Mouse (Mus musculus) heart, postnatal 4 days (tissue): ENCODE results near the gene Aqp9. TPM values are rescaled to one million over a fixed set of nuclear protein-coding genes. Genes with fewer than 3 reads are reported as not detected.
A peak's percentile ranks its signal among the peaks of the same experiment; 100 is the strongest.

Experiments used
- DNase-seq: peaks from one replicate; pipeline ENCODE4 v3.0.0; 2021
- total RNA-seq, 2 experiments: library from RNA; stranded (reverse); gene quantifications; 2 replicates each; pipeline ENCODE4 v1.2.3; 2021

Gene Aqp9
- total RNA-seq, 2 experiments from 2014 or later: 0.09 to 0.24 TPM

DNA sequence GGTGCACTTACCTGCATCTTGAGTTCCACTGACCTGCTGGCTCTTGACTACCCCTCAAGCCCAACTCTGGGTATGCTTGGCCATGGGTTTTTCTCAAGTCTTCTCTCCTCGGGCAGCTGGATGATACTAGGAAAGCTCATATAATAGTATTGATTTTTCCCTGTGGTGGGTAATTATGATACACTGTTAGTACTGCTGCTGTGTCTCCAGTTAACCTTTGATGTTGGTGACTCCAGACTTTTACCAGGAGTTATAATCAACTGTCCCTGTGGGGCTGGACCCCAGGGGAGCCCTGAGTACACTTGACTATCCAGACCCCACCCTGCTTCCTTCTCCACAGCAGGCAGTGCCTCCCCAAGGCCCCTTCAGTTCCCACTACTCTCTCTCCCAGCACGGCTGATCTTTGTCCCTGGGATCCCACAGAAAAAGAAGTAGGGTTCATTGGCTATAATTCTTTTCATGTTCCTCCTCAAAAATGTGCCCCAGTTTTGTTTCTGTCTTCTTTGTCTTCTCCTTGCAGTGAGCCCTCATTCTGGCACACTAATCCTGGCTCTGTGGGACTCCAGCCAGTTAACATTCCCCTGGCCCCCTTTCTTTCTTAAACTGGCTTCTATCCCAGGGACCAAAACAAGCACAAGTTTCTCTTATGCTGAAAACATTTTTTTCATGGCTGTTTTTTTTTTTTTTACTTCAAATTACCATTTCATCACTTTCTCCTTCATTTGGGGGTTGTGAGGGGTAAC, 838 bp downstream of the Aqp9 start:
- peak; percentile 40 for DNase-seq

DNA sequence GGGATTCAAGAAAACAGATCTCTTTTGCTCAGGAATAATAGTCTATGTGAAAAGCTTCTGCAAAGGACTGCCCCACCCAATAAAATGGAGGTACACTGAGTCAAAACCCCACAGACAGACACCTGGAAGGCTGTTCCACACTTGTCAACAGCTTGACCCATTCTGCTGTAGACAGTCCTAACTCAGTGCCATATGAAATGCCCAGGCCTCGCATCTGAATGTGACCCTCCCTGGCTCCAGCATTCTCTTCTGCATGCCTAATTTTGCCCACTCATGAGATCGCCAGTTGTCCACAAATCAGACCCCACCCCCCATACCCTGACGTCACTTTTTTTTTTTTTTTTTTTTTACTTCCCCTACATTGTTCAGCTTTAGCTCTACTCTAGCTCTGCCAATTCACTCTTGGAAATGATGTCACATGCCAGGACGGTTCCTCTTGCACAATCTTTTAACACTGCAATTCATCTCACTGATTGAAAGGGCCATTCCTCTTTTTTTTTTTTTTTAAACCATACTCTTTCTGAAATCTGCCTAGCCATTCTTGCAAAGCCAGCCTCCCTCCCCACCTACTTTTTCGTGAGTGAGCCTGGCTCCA, 1.5 kb downstream of the Aqp9 start:
- DNase-seq: no peak

DNA sequence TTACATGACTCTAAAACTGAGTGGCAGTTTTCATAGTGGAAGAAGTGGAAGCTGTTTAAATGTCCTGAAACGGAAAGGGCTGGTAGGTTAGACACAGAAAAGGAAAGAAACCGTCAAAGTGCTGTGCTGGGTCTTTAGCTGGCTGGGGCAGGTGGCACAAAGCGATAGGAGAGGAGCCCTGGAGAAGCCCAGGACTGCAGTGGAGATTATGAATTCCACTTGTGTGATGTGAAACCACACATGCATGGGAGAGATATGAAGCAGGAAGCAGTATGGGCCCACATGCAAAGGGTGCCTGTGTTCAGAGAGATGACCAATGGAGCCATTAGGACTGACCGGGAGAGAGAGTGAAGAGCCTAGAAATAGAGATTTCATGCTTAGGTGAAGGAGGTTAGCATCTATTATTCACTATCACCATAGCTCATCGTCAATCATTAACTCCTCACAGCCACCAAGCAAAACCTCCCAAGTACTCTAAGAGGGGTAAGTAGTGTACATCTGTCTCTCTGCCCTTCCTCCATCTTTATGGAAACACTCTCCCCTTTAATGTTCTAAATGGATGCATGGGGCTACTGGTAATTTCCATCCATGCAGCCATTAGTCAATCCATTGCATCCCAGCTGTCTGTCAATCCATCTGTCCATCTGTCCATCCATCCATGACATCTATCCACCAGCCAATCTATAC, 2.3 kb downstream of the Aqp9 start:
- no peak for DNase-seq

DNA sequence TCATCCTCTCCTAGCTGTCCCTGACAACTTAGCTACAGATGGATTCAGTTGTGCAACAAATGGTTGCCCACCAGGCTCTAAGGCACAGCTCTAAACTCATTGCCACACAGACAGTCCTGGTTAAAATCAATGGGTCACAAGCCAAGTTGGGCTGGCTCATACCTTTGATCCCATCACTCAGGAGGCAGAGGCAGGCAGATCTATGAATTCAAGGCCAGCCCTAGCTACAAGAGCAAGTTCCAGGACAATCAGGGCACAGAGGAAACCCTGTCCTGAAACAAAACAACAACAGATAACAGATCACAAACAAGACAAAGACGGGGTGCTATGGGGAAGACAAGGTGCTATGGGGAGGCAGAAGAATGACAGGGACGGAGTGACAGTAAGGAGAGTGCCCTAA, 3.0 kb downstream of the Aqp9 start:
- DNase-seq: no peak

DNA sequence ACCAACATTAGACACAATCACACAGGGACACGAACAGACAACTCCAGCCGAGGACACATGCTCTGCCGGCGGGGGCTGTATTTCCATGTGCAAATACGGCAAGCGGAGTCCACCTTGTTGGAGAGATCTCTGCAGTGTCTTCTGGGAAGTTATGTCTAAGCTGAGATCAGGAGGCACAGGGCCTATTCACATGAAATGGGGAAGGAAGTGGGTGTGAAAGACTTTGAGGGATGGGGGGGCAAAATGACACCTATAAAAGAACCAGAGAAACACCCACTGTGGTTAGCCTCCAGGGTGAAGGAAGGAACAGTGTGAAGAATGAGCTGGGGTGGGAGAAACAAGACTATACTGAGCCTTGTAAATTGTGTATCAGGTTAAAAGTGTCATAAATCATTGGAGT, 3.4 kb downstream of the Aqp9 start:
- no peak for DNase-seq

DNA sequence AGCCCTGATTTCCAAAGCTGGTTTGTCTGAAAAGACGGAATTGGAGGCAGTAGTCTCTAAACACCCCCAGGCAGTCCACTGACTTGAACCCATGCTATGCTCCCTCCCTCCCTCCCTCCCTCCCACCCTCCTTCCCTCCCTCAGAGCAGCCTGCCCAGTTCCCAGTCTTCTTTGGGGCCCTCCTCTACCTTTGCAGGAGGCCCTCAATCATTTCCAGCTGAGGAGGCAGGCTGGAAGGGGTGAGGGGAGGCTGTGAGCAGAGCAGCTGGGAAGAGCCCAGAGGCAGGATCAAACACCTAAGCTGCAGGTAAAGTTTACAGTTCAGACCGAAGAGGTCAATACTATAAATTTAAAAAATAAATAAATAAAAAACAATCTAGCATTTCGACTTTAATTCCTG, 4.1 kb downstream of the Aqp9 start:
- no peak for DNase-seq

DNA sequence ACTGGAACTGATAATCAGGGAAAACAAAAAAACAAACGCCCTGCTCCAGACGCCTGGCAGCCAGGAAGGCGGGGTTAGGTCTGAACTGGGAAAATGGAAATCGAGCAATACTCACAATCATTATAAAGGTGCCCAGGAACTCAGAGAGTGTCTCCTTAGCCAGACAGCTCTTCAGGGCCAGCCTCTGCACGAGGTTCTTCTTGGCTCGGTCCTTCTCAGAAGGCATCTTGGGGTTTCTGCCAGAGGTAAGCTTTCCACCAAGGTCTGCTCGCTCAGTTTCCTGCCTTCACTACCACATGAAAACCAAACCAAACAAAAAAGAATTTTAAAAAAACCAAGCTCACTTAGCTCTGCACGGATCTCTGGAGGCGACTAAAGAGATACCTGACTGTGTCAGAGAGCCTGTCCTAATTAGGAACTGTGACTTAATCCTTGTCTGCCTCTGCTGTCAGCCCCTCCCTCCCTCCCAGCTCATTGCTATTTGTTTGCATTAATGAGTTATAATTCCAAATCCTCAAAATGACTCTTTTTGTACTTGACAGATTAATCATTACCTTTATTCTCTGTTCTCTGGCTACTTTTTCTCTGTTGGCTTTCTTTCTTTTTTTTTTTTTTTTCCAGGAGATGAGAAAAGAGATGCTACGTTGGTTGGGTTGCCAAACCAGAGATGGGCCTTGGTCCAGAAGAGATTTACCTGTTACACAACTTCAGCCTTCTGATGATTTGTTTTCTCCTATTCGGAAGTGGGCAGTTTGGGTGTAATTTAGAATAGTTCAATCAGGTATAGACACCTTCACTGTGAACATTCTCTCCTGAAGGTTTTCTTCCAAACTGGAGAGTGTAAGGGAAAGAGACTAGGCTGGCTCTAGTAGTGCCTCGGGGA, 5.4 kb downstream of the Aqp9 start:
- DNase-seq: no peak

DNA sequence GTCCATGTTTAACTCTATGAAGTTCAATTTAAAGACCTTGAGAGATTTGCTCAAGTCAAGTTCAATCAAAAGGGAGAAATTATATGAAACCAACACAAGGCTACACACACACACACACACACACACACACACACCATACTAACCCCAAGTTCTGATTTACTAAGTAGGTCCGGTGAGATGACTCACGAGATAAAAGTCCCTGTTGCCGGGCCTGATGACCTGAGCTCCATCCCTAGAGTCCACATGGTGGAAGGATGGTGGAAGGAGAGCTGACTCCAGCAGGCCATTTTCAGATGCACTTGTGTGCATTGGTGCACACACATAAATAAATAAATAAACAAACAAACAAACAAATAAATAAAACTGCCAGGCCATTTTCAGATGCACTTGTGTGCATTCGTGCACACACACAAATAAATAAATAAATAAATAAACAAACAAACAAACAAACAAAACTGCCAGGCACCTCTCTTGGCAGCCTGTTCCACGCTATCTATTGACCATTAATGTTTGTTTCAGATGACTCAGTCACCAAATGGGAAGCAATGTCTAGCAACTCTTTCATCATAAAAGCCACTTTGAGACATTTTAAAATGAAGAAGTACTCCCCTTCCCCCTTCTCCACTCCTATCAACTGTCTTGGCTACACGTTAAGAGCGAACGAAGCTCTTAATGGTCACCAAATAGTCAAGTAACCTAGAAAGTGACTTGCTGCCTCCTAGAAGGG, 6.2 kb downstream of the Aqp9 start:
- no peak for DNase-seq

DNA sequence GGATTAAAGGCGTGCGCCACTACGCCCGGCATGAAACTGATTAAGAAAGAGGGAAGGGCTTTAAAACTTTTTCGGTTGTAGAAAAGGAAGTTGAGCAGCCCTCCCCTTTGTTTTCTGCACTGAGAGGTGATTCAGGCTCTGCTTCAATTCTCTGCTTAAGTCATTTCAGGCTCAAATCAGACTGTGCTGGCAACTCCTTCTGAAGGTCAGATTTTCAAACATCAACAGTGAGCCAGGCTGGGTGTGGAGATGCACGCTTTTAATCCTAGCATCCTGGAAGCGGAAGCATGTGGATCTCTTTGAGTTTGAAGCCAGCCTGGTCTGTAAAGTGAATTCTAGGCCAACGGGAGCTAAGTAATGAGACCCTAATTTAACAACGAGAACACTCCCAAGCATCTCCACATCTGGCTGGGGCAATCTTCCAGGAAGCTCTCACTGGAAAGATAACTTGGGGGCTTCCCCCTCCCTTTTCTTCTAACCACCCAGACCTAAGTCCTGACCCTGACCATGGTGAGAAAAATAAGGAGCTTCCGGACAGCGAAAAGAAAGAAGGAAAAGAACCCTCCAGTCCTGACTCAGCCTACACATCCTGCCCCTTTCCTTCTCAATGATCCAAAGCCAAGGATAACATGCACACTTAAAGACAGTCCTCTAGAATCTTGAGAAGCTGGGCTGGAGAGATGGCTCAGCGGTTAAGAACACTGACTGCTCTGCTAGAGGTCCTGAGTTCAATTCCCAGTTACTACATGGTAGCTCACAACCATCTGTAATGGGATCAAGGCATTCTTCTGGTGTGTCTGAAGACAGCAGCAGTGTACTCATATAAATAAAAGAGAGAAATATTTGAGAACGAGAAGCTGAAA, 7.4 kb downstream of the Aqp9 start:
- no peak for DNase-seq

DNA sequence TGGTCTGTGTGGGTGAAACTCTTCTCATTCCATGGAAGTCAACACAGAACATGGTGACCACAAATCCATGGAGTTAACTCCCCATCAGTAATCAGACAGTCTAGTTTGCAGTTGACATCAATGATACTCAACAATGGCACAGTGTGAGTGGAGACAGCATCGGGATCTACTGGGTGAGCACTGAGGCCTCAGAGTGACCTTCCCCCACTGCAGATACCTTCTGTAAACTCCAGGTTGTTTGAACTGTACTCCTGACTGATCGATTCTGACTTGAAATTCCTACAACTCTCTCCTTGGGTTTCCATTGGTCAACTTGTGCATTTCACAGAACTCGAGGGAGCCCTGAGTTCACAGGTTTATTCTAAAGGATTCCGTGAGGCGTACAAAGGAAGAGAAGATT, 8.8 kb downstream of the Aqp9 start:
- DNase-seq: no peak

DNA sequence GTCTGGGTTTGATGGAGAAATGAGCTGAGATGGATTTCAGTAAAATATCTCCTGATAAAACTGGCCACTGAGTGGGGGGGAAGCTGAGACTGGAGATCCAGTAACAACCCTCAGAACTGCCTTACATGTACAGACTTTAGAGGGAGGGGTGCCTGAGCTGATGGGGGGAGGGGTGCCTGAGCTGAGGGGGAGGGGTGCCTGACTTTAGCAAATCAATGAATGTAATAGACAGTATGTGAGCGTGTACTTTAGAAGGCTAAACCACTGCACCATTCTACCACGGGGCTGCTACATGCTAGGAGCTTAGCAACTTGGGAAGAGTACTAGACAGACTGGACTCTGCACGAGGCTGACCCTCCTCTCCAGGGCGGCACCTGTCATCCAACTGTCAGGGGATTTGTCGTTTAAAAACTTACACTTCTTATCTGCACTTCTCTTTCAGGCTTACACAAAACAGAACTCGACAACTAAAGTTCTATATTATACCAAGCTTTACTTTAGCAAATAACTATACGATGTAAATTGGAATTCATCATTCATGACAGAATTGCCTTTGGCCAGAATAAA, 9.3 kb downstream of the Aqp9 start:
- DNase-seq: no peak

DNA sequence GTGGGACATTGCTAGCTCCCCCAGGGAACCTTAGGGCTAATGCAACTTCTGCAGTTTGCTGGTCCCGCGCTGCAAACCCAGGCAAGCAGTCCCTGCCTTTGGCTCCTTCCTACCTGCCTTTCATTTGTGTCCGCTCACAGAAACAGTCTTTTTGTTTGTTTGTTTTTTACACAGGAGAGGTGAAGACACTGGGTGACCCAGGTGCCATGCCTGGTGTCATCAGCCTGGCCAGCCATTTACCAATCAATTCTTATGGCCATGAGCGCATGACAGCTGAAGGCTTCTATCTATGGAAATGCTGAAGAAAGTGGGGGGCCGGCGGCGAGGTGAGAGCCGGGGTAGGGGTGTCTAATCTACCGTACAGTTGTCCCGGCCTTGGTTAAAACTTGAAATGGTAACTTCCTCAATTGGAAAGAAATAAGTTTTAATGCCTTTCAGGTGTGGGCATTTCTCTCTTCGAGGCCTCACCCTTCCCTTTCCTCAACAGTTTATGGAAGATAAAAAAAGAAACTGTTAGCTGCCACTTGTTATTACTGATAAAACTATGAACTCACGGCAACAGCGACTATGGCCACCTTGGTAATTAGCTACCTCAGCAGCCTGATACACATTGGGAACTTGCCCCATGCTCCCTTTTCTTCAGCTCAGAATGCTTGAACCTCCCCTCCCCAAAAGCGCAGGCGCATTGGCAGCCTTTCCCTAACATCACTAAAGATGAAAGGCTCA, 10.4 kb downstream of the Aqp9 start:
- DNase-seq: no peak

DNA sequence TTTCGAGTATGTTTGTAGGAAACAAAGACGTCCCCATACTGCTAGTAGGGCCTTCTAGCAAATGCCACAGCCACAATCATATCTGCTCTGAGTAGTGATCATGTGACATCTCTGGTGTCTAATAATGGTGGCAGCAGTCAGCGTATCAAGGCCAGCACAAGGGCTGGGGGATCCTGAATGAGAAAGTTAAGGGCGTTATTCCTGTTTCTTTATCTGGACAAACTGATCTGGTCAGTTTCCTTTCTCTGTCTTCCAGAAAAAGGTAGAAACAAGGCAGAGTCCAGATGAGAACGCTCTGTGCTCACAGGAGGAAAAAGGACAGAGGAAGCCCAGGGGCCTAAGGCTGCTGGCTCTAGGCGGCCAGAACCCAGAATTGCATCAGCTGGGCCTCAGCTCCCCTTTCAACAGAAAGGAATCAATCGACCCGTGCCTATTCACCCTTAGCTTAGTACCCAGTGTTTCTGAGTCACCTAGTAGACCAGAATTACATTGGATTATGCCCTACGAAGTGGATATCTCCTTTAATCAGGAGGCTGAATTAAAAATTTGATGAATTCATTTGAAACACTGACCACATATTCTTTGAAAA, 11.9 kb downstream of the Aqp9 start:
- no peak for DNase-seq

DNA sequence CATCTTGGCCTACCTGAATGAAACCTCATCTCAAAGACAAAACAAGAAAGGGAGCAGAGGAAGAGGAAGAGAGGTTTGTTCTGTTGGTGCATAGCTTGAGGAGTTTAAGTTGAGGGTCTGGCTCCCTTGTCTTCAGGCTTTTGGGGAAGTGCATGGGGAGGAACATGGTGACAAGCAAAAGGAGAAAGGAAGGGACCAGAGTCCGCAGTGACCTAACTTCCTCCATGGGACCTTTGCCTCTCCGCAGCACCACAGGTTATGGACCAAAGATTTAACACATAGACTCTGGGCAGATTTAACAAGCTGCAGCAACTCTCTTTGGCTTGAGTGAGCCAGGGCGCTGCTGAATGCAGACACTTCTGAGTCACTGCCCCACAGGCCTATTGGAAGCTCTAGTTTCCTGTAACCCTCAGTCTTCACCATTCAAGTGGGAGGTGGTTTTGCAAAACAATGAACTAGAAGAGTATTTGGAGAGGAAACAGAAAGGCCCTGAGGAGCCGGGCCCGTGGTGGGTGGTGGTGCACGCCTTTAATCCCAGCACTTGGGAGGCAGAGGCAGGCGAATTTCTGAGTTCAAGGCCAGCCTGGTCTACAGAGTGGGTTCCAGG, 13.0 kb downstream of the Aqp9 start:
- no peak for DNase-seq

DNA sequence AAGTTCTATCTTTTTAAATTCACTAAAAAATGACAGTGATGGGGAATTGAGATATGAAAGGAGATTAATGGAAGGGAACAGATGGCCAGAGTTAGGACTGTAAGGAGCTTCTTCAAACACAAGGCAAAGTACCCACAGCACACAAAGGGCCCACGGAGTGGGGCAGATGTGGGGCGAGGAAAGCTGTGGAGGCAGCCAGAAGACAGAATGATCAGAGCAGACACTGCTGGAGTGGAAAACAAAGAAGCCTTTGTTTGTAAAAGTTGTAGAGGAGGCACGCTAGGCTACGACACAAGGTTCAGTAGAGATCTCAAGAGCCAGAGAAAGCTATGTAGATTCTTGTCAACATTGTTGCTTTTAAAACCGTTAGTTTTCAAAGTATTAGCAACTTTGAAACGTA, 17.1 kb downstream of the Aqp9 start:
- DNase-seq: no peak

DNA sequence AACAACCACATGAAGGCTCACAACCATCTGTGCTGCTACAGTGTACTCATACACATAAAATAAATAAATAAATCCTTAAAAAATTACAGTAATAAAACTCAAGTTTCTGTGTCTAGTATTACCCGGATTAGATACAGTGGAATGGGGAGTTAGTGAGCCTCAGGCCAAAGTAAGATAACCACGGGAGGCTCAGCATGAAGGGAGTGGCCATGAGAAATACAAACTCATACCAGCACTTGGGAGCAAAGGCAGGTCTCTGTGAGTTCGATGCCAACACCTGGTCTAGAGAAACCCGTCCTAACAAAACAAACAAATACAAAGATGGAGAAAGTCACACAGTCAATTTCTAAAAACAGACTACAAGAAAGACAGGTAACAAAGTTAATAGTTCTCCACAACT, 18.3 kb downstream of the Aqp9 start:
- DNase-seq: no peak

DNA sequence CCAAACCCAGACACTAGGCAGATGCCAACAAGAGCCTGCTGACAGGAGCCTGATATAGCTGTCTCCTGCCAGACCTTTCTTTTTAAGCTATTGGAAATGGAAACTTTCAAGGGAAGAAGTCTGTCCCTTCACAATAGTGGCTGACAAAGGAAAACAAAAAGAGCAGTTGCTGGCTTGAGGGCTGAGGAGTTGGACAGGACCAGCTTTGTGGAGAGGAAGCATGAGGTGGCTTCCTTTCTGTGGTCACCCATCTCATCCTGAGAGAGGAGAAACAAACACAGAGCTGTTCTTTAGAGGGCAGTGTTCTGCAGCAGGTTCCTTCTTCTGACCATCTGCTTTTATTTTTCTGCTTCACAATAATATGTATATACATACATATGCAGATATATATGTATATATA, 19.6 kb downstream of the Aqp9 start:
- DNase-seq: no peak

DNA sequence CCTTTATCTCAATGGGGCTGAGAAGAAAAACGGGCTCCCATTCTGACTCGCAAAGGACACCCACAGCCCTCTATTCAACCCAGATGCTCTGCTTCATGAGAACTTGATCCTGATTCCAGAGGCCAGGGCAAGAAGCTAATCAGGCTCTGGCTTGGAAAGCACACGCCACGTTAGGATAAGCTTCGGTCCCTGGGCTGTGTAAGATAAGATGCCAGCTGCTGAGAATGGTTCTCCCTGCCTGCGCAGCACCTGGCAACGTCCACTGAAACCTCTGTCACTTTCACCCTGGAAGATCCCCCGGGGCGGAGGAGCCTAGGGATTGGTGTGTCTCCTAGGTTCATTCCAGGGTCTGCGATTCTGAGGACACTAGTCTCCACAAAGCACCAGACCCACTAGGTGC, 22.3 kb downstream of the Aqp9 start:
- no peak for DNase-seq

DNA sequence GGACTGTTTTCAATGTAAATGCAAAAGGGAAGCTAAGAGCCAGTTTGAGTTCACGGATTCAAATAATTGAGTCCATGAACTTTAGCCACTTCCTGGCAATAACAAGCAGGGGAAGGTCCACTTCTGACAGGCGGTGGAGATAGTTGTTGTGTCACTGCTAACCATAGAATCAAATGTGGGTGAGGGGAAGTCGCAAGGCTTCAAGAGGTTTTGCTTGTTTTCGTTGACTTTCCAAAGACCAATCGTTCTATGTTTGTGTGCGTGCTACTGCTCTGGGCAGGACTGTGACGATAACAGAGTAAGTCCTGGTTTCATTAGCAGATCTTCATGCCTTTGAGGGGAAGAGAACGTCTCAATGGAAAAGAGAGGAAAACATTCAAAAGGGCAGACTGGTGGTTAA, 28.3 kb downstream of the Aqp9 start:
- no peak for DNase-seq
